Mouse (Mus musculus) intestine, embryonic 15.5 days (tissue): ENCODE data around the gene Osm. TPM values are rescaled to one million over a fixed set of nuclear protein-coding genes. Genes with fewer than 3 reads are reported as not detected.
A peak's percentile ranks its signal among the peaks of the same experiment; 100 is the strongest.

ENCODE experiments used
- ATAC-seq: fragments of 200-750 bp; cut with Nextera tagmentation; 2 replicates; pipeline ENCODE4 v1.8.0; 2017; ENCODE audit warnings: moderate TSS enrichment, moderate library complexity
- H3K27ac ChIP-seq: fragments of 300-500 bp; sonication (generic); 2 replicates; pipeline ENCODE4 v1.5.1; 2015; ENCODE audit warnings: mild to moderate bottlenecking, inconsistent platforms
- H3K27me3 ChIP-seq: fragments of 300-500 bp; sonication (generic); replicated peaks from 2 replicates; pipeline ENCODE4 v1.6.1; 2015; ENCODE audit warnings: inconsistent platforms
- H3K36me3 ChIP-seq: fragments of 300-500 bp; sonication (generic); 2 replicates; pipeline ENCODE4 v1.6.1; 2015; ENCODE audit warnings: inconsistent platforms
- H3K4me1 ChIP-seq: fragments of 300-500 bp; sonication (generic); replicated peaks from 2 replicates; pipeline ENCODE4 v1.6.1; 2015; ENCODE audit warnings: inconsistent platforms
- H3K4me2 ChIP-seq: fragments of 300-500 bp; sonication (generic); replicated peaks from 2 replicates; pipeline ENCODE4 v1.6.1; 2015; ENCODE audit warnings: mild to moderate bottlenecking, inconsistent platforms
- H3K4me3 ChIP-seq: fragments of 300-500 bp; sonication (generic); replicated peaks from 2 replicates; pipeline ENCODE4 v1.5.1; 2015; ENCODE audit warnings: inconsistent platforms
- H3K9ac ChIP-seq: fragments of 300-500 bp; sonication (generic); 2 replicates; pipeline ENCODE4 v1.6.1; 2015; ENCODE audit warnings: inconsistent platforms
- H3K9me3 ChIP-seq: fragments of 300-500 bp; sonication (generic); 2 replicates; pipeline ENCODE4 v1.6.1; 2016; ENCODE audit warnings: inconsistent platforms
- WGBS: fragments of 180-500 bp; shearing (Covaris S2); methylation state at CpG from one replicate; pipeline ENCODE4 v1.1.7; 2015; 5-methylcytosine and 5-hydroxymethylcytosine counted together
- polyA plus RNA-seq: library from polyadenylated mRNA; unstranded; fragments of >200 nt; fragmentation: Nextera tagmentation; extraction: Ambion mirVana; gene quantifications from 2 replicates; pipeline ENCODE4 v1.2.1, GENCODE M21; 2015

Osm gene
- polyA plus RNA-seq, 1 experiment from 2014 or later, result 0.26 TPM

DNA sequence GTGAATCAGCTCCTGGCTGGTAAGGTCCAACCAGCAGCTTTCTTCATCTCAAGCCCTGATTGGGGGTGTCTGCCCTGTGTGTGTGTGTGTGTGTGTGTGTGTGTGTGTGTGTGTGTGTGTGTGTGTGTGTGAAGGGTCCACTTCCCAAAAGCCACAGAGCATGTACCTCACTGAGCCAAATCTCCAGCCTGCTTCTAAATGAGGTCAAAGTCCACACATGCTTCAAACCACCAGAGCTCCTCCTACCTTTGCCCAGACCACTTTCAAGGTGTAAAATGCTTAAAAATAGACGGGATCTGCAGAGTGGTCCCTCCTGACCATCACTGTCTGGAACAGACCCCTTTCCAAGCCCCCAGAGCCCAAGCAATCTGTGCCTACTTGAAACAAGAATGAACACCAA, 27.1 kb downstream of the Osm start:
- 0 out of 2 replicates have a peak overlapping the region, but pooled peaks have one; percentile 24 for H3K27ac ChIP-seq
- WGBS, result 28% methylated on average over 1 of the region's 1 CpGs
- H3K27me3 ChIP-seq, result peaks cover 22% of the 10 kb centered on the region
- no peaks in the 10 kb centered on the region for H3K9me3 ChIP-seq
- no peaks in the 10 kb centered on the region for H3K36me3 ChIP-seq
- no peak overlapping the region for H3K9ac ChIP-seq
- H3K4me3 ChIP-seq, result no peak overlapping the region
- H3K4me1 ChIP-seq, result peaks cover 65% of the 10 kb centered on the region
- no peak for ATAC-seq
- H3K4me2 ChIP-seq, result 0 out of 2 replicates have a peak overlapping the region, but pooled peaks have one; percentile 19

DNA sequence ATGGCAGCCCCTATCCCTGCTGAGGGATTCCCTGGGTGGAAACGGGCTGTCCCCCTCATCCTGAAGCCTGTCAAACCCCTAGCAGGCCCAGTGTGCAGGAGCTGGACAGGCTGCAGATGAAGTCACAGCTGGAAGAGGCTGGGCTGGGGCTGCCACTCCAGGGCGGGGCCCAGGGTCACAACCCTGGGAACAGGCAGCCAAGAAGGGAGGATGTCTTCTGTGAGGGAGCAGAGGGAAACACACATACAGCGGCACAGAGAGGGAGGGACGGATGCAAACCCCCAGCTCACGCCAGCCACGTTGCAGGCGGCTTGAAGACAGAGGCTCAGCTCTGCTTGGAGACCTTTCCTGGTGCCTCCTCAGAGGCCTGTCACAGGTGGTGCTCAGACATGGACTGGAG, 27.8 kb downstream of the Osm start:
- Histone ChIP-seq H3K27me3 (peaks cover 29% of the 10 kb centered on the region), H3K4me1 (peaks cover 62% of the 10 kb centered on the region)

DNA sequence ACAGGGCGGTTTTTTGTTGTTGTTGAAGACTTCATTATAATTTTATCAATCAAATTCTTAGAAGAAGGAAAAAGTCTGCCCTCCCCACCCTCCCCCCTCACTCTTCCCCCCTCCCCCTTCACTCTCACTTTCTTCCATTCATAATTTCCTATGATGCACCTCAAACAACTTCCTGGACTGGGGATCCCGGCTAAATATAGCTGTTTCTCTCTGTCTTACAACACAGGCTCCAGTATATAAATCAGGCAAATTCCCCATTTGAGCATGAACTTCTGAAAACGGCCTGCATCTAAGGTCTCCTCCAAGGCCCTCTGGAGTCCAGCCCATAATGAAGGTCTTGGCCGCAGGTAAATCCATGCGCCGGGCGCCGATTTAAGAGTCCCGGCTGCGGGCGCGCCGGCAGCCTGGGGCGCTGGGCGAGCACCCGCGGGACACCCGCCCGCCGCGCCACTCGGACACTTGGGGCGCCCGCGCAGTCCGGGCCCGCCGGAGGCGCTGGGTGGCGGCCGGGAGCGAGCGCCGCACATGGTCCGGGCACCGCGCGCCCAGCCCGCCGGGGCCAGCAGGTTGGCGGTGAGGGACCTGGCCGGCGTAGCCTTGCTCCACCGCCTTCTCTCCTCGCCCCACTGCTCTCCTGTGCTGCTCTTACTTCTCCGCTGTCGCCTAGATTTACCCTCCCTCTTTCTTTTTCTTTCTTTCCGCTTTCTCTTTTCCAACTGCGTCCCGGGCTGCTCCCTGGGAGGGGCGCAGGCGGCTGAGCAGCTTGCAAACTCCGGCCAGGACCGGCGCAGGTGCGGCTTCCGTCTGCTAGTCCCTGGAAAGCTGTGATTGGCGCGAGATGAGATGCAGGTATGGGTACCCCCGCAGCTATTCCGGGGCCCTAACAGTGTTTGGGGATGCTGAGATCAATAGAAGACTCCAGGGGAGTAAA, 30.3 kb downstream of the Osm start:
- H3K4me3 ChIP-seq, result peak overlapping the region; percentile 58
- H3K9ac ChIP-seq, result peak overlapping the region; percentile 64
- H3K27ac ChIP-seq, result peak overlapping the region; percentile 73
- under 1% methylated on average over 60 of the region's 61 CpGs for WGBS
- H3K27me3 ChIP-seq, result peaks cover 30% of the 10 kb centered on the region
- H3K4me1 ChIP-seq, result peaks cover 53% of the 10 kb centered on the region
- no peaks in the 10 kb centered on the region for H3K36me3 ChIP-seq
- no peaks in the 10 kb centered on the region for H3K9me3 ChIP-seq
- ATAC-seq, result peak; percentile 70
- peak overlapping the region; percentile 90 for H3K4me2 ChIP-seq

More for the DNA sequence above, 27.8 kb downstream of the Osm start:
- 44% methylated on average over 7 of the region's 7 CpGs for WGBS
- no peaks in the 10 kb centered on the region for H3K36me3 ChIP-seq
- ATAC-seq, result peak; percentile 11; the same call in 1 of the 2 replicates
- peak overlapping the region; percentile 24 for H3K27ac ChIP-seq
- H3K4me3 ChIP-seq, result no peak overlapping the region
- no peak overlapping the region for H3K4me2 ChIP-seq
- no peak overlapping the region for H3K9ac ChIP-seq
- H3K9me3 ChIP-seq, result no peaks in the 10 kb centered on the region

DNA sequence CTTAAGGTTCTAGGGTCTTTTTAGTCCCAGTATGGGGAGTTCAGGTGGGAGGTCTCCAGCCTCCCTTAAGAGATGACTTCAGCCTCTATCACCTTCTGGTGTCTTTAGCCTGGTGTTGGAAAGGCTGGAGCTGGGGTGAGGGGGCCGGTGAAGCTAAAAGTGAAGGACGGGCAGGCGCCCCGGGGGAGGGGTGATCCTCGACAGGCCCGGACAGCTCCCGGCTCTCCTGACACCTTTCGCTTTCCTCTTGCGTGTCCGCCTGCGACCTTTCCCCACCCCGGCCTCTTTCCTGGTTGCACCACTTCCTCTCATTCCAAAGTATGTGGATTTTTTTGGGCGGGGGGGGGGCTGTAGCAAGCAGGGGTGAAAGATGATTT, 31.0 kb downstream of the Osm start:
- WGBS, result 5% methylated on average over 13 of the region's 13 CpGs
- H3K27ac ChIP-seq, result no peak overlapping the region
- H3K36me3 ChIP-seq, result no peaks in the 10 kb centered on the region
- peak overlapping the region; percentile 64 for H3K9ac ChIP-seq
- ATAC-seq, result peak; percentile 18; the same call in 1 of the 2 replicates
- no peaks in the 10 kb centered on the region for H3K9me3 ChIP-seq
- peak overlapping the region; percentile 90 for H3K4me2 ChIP-seq
- H3K27me3 ChIP-seq, result peaks cover 30% of the 10 kb centered on the region
- peaks cover 48% of the 10 kb centered on the region for H3K4me1 ChIP-seq
- H3K4me3 ChIP-seq, result peak overlapping the region; percentile 58

DNA sequence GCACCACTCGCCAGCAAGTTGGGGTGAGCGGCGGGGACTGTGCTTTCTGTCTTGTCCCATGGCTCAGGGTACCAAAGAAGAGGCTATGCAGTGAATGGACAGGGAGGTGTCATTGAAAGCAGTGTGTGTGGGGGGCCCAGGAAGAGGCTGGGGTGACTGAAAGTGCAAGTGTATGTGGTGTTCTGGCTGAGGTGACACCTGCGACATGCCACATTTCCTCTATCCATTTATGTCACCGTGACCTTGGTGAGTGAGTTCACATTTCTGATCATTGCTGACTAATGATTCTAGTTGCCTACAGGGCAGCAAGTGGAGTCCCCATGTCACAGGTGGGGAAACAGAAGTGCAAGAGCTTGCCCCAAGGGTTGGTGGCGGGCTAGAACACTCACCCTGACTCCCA, 32.3 kb downstream of the Osm start:
- Histone ChIP-seq H3K9ac (no peak overlapping the region), H3K36me3 (no peaks in the 10 kb centered on the region), H3K4me3 (no peak overlapping the region), H3K27ac (no peak overlapping the region), H3K4me1 (peaks cover 38% of the 10 kb centered on the region), H3K27me3 (peaks cover 30% of the 10 kb centered on the region), H3K9me3 (no peaks in the 10 kb centered on the region), H3K4me2 (no peak overlapping the region)
- ATAC-seq, result no peak
- WGBS, result 86% methylated on average over 6 of the region's 6 CpGs

DNA sequence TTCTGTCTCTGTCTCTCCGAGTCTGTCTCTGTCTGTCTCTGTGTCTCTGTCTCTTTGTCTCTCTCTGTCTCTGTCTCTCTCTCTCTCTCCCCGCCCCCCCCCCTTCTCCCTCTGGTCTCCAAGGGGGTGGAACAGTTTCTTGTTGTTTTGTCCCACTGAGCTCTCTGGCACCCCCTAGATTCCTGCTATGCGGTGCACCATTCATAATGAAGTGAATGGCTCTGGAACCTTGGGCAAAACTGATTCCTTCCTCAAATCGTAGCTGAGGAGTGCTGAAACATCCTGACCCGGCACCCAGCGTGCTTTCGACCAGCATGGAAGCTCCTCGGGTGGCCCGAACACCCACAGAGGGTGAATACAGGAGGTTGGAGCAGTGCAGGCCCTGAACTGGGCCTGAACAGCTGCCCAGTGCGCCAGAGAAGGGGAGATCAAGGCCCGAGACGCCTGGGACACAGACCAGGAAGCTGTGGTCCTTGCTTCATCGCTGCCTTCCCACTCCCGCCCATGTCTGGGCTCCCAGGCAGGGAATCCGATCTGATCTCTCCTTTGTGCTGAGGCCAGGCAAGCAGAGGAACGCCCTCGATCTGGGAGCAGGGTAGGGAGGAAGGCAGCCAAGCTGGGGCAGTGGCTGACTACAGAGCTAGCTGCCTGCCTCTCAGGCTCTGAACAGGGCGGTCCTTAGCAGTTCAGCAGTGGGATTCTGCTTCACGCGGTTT, 34.7 kb downstream of the Osm start:
- WGBS, result 38% methylated on average over 20 of the region's 20 CpGs
- ATAC-seq, result no peak

DNA sequence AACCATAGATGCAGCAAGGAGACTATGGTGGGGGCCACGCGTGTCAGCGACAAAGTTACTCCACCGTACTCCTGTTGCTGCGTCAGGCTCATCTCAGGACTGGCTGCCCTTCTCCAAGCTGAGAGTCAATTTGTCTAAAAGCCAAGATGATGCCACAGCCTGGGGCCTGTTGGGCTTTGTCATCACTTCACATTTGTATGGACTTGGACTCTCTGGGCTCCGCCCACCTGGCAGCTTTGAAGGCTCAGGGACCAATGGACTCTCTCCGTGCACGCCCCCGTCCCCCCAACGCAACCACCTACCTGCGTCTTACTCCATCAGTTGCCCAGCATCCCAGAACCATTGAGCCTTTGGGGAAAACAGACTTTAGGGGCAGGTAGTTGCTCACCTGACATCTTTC, 35.3 kb downstream of the Osm start:
- Histone ChIP-seq H3K36me3 (no peaks in the 10 kb centered on the region), H3K4me3 (no peak overlapping the region), H3K4me2 (no peak overlapping the region), H3K27me3 (peaks cover 23% of the 10 kb centered on the region), H3K9me3 (no peaks in the 10 kb centered on the region), H3K4me1 (peaks cover 20% of the 10 kb centered on the region), H3K27ac (no peak overlapping the region), H3K9ac (no peak overlapping the region)
- ATAC-seq, result no peak
- WGBS, result 74% methylated on average over 11 of the region's 11 CpGs

More for the DNA sequence above, 34.7 kb downstream of the Osm start:
- no peaks in the 10 kb centered on the region for H3K9me3 ChIP-seq
- H3K27me3 ChIP-seq, result peaks cover 24% of the 10 kb centered on the region
- no peak overlapping the region for H3K9ac ChIP-seq
- H3K36me3 ChIP-seq, result no peaks in the 10 kb centered on the region
- H3K4me1 ChIP-seq, result peaks cover 17% of the 10 kb centered on the region
- no peak overlapping the region for H3K27ac ChIP-seq
- H3K4me2 ChIP-seq, result no peak overlapping the region
- H3K4me3 ChIP-seq, result no peak overlapping the region

DNA sequence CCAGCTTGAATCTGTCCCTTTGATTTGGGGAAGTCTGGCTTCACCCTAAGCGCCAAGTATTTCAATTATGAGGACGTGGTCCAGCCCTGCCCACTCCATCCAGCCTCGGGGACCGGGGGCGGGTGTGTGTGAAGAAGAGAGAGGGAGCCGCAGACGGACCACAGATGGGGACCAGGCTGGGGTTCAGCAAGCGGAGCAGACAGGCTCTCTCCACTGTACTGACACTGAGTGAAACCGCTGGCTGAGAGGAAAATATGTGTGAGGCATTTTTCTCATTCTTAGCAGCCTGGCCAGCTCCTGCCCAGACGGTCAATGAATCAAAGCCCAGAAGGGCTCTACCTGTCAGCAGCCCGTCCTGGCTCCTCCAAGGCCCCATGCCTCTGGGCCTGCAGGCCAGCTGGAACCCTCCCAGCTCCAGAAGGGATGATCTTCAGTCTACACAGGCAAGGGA, 40.2 kb downstream of the Osm start:
- H3K27ac ChIP-seq, result peak overlapping the region; percentile 29
- no peaks in the 10 kb centered on the region for H3K36me3 ChIP-seq
- peak; percentile 53 for ATAC-seq
- WGBS, result 44% methylated on average over 11 of the region's 11 CpGs
- H3K4me1 ChIP-seq, result peaks cover 11% of the 10 kb centered on the region; the same call in 1 of the 2 replicates
- no peak overlapping the region for H3K9ac ChIP-seq
- no peak overlapping the region for H3K4me2 ChIP-seq
- H3K9me3 ChIP-seq, result no peaks in the 10 kb centered on the region
- H3K4me3 ChIP-seq, result no peak overlapping the region
- H3K27me3 ChIP-seq, result no peaks in the 10 kb centered on the region

DNA sequence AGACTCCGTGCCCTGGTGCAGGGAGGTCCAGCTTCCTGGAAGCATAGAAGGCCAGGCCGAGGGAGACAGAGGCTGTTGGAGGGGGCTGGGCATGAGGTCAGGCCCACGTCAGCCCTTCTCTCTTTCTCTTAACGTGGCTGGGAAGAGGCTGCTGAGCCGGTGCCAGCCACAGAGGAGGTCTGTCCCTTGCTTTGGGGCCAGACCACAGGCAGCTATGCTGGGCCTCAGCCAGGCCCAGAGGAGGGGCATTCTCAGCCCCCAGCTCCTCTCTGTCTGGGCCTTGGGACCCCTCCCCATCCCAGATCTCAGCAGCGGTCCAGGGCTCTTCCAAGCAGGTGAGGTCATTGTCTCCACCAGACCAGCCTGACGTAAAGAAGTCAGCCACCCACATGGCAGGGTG, 43.7 kb downstream of the Osm start:
- no peaks in the 10 kb centered on the region for H3K27me3 ChIP-seq
- no peak overlapping the region for H3K9ac ChIP-seq
- no peak overlapping the region for H3K4me3 ChIP-seq
- ATAC-seq, result no peak
- H3K4me2 ChIP-seq, result no peak overlapping the region
- H3K27ac ChIP-seq, result no peak overlapping the region
- no peaks in the 10 kb centered on the region for H3K36me3 ChIP-seq
- peaks cover 14% of the 10 kb centered on the region for H3K4me1 ChIP-seq
- H3K9me3 ChIP-seq, result no peaks in the 10 kb centered on the region
- WGBS, result 45% methylated on average over 7 of the region's 7 CpGs

DNA sequence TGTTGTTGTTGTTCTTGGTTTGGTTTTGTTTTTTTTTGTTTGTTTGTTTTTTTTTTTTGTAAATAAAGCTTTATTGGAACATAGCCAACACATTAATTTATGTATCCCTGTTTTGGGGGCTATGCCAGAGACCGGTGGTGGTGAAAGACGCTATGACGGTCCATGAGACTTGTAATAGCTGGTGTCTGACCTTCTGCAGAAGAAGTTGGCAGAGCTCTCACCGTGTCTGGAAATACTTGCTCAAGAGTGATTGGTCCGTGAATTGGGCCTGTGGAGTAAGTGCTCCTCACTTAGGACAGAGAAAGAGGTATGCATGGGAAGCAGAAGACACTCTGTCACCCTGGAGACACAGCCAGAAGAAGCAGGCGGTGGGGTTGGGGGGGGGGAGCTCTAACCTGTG, 45.6 kb downstream of the Osm start:
- Histone ChIP-seq H3K27ac (no peak overlapping the region), H3K4me1 (peaks cover 6% of the 10 kb centered on the region), H3K9me3 (no peaks in the 10 kb centered on the region), H3K4me3 (no peak overlapping the region), H3K4me2 (no peak overlapping the region), H3K36me3 (no peaks in the 10 kb centered on the region), H3K9ac (no peak overlapping the region), H3K27me3 (no peaks in the 10 kb centered on the region)
- 77% methylated on average over 6 of the region's 6 CpGs for WGBS
- ATAC-seq, result no peak

DNA sequence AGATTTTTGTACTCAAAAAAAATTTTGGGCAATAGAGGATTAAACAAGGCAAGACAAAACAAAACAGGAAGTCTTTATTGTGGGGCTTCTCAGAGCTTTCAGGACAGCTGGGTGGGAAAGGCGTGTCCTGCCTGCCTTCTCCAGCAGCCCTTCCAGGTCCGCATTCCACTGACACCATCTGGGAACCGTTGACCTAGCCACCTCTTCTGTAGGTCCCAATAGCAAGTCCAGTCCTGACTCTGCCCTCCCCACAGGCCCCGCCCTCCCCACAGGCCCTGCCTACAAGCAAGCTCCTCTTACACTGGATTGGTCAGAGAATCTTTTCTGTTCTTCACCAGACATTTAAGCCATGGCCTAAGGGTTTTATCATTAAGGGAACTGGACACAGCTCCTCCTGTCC, 47.4 kb downstream of the Osm start:
- H3K9ac ChIP-seq, result no peak overlapping the region
- no peaks in the 10 kb centered on the region for H3K36me3 ChIP-seq
- no peaks in the 10 kb centered on the region for H3K9me3 ChIP-seq
- 18% methylated on average over 4 of the region's 4 CpGs for WGBS
- H3K4me2 ChIP-seq, result no peak overlapping the region
- no peak overlapping the region for H3K27ac ChIP-seq
- no peaks in the 10 kb centered on the region for H3K27me3 ChIP-seq
- H3K4me3 ChIP-seq, result no peak overlapping the region
- peaks cover 6% of the 10 kb centered on the region for H3K4me1 ChIP-seq
- peak; percentile 81 for ATAC-seq

DNA sequence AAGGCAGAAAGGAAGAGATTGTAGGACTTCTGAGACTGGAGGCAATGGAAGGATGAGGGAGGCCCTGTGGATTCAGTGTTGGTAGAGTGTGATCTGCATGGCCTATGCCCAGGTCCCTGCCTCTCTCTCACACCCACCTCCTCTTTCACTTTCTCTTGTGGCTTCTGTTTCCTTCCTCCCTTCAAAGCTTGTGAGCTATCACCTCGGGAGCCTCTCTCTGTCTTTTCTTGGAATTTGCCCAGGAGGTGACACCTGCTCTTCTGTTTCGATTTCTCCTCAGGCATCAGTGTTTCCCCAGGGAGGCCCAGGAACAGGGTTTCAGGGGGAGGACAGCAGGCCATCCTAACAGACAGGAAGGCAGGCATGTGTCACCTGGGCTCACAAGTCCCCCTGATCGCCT, 53.1 kb downstream of the Osm start:
- Histone ChIP-seq H3K4me1 (no peaks in the 10 kb centered on the region), H3K9me3 (no peaks in the 10 kb centered on the region), H3K27me3 (no peaks in the 10 kb centered on the region), H3K4me3 (no peak overlapping the region), H3K36me3 (no peaks in the 10 kb centered on the region), H3K27ac (no peak overlapping the region), H3K9ac (no peak overlapping the region), H3K4me2 (no peak overlapping the region)
- WGBS, result 47% methylated on average over 3 of the region's 3 CpGs
- no peak for ATAC-seq
